Mouse (Mus musculus) ovary, postnatal 14 days (tissue): ENCODE measurements around the gene Evi2.

ENCODE experiments used
- DNase-seq: peaks from one replicate; pipeline ENCODE4 v3.0.0; 2022; ENCODE audit warnings: low spot score

The Evi2 gene

DNA sequence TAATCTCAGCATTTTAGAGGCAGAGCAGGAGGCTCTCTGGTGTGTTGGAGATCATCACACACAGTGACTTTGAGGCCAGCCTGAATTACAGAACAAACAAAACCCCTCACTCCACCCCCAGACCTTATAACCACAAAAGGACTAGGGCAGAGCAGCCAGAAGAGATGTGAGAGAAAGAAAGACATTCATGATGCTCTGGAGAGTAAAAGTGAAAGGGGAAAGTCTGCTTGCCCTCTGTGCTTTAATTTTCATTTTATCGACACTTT, 6.1 kb downstream of the Evi2 start:
- no peak for DNase-seq

DNA sequence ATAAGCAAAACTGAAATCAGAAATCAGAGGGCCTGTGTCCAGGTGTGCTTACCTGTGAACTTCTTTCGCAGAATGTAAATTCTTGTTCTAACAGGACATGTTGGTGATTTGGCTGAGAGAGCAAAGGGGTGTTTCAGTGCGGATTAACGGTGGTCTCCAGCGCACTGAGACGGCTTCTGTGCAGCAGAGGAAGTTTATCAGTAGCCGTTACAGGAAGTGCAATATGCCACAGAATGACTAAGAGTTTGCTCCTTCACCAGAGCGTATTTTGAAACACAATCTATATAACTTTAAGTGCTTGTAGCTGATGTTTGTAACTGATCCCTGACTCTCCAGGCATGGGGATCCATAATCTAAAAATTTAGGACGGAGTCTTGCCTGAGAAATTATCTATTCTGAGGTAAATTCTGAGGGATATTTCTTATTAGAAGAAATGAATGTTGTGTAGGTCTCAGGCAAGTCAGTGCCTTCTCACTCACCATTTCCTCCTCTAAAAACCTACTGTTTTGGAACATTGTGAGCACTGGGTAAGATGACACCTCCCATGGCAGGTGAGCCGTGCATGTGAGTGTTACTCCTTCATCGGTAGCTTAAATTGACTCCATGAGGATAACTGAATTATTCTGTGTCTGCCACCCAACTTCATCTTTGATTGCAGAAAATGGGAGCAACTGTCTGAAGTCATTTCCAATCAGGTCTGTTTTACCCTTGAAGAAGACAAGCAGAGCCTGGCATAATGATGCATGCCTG, 6.7 kb downstream of the Evi2 start, which contains the start of gene Evi2b:
TSS of gene Evi2b (minus strand) at position 203 of the 750 bp plus-strand sequence.
- DNase-seq, result no peak

DNA sequence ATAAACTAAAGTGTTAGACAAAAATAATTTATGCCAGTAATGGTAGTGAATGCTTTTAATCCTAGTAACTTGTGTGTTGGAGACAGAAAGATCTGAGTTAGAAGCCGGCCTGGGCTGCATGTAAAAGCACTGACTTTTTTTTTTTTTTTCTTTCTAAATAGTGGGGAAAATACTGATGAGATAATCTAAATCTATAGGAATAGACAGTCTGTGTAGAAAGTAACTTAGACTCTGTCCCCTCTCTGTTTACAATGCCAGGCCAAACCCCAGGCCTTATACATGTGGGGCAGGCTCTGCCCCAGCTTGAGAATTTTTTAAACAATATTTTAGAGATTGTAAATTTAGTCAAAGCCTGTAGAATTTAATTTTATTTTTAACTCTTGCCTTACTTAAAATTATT, 7.4 kb downstream of the Evi2 start:
- DNase-seq, result no peak

DNA sequence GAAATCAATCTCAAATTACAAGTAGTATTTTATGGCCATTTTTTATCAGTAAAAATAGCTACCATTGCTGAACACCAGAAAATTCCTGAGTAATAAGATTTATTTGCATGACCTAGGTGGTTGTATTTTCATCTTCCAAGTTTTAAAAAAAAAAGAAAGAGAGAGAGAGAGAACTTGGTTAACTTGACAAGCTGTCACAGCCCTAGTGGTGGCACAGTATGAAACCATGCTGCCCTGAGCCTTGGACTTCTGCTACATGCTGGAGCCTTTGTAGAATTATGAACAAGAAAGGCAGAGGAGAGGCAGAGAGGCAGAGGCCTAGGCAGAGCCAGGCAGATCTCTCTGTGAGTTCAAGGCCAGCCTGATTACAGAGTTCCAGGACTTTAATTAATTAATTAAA, 8.5 kb downstream of the Evi2 start:
- no peak for DNase-seq

DNA sequence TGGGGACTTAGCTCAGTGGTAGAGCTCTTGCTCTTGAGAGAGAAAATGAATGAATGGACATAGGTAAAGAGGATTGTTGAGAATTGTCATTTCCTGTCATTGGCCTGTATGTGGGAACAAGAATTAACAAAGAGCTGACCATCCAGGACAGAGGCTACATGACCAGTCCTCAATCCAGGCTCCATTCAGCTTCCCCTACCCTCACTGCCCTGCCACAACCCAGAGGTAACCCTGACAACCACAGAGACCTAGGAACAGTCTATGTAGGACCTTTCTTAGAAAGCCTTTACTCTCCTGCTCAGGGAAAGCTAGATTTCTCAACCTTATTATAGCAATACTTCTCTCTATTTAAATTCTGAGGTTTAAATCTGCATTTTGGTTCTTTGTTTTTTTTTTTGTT, 9.6 kb downstream of the Evi2 start:
- no peak for DNase-seq

DNA sequence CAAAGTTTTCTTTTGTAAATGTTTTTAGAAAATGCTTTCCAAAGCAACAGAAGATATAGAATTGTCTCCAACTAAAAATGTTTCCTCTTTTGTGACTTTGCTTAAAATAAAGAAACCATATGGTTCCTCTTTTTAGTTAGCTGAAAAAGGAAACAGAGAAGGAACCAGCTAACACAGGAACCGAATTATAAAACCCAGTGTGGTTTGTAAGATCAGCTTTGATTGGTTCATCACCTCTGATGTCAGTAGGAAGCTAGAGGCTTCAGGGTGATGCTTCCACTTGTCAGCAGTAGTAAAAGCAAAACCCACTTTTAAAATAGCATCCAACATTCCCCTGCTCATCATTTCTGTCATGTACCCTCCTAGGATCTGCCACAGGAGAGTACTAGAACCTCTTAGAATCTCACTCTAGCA, 10.5 kb downstream of the Evi2 start:
- no peak for DNase-seq

DNA sequence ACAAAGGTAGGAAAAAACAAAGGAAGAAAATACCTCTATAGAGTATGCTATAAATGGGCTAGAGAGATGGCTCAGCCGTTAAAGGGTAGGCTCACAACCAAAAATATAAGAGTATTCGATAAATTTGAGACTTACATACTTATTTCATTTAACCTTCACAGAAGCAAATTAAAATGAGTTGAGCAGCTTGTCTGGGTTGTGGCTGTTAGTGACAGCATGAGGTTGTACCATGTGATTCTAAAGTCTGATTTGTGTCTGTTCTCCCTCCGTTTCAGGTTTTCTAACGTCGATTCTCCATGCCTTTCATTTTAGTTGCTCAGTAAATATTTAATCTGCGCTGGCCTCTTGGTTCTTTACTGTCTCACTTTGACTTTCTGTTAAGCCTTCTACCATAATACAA, 11.1 kb downstream of the Evi2 start:
- DNase-seq, result no peak

DNA sequence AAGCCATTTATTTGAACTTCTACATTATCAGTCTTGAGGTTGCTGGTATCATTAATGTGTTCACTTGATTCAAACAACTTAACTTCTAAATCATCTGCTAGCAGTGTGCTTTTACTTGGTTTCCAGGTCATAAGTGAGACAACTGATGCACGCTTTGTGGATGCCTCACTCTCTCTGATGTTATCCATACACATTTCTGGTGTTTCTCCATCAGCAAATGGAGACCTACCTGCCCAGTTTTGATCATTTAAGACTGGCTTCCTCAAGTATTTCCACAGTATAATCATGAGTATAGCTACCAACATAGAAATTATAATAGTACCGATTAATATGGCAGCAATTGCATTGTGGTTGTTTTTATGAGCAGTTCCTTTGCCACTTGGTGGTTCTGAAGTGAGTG, 14.6 kb downstream of the Evi2 start:
- no peak for DNase-seq

DNA sequence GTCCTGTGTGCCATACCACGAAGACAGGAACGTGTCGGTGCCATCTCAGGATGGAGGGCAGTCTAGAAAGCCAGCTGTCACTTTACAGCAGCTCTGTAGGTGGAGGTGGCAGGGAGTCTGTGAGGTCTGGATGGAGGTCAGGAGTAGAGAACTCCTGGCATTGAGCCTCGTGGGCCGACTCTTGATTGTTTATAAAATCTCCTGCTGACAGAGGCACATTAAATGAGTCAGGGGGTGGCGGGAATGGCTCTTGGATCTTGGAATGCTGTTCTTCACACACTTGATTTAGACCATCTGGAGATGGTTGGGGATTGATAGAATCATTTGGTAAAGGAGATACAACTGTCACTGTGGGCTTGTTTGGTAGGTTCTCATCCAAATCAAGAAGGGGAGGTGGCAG, 15.1 kb downstream of the Evi2 start:
- DNase-seq, result no peak

DNA sequence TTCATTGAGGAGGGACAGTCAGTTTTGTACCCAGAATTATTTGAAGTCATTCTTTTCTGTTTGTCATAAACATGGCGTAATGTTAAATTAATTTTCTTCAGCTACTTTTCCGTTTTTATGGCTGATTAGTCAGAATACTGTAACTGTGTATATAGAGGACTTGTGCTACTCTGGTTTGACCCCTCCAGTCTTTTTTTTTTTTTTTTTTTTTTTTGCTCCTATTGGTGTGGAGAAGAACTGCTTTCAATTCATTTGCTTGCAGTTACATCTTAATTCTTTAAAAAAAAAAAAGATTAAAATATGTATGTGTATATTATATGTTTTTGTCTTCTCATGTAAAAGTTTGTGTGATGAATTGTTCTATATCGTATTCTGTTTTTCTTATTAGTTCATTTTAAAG, 18.4 kb downstream of the Evi2 start:
- DNase-seq, result no peak

DNA sequence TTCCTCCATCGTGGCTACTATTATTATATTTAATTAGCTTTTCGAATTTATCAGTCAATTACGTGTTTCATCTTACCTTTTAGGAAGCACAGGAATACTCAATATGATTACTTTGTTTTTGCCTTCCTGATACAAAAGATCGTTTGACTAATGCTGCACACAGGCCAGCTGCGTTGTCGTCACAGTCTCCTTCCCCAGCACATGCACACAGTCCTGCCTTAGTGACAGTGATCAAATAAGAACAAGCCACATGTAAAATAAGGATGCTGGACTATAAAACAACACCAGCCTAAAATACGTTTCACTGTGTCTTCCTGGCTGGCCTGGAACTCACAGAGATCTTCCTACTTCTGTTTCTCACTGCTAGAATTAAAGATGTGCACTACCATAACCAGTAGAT, 25.9 kb downstream of the Evi2 start:
- DNase-seq, result no peak

DNA sequence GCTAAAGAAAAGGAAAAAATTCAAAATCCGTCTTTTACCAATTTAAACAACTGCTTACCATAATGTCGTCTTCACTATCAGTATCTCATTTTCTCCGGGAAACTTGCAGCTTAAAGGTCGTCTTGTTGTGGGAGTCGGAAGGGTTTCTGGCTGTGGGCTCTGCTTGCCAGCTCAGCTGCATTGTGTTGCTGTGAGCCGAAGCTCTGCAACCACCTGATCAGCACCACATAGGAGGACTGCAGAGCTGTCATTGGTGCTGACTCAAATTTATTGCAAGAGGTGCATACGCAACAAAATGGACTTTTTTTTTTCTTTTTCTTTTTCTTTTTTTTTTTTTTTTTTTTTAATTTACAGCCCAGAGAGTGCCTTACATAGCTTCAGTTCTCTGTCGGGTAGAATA, 26.5 kb downstream of the Evi2 start, which contains the start of gene Omg:
TSS of gene Omg (minus strand) at position 240 of the 400 bp plus-strand sequence.
- no peak for DNase-seq

DNA sequence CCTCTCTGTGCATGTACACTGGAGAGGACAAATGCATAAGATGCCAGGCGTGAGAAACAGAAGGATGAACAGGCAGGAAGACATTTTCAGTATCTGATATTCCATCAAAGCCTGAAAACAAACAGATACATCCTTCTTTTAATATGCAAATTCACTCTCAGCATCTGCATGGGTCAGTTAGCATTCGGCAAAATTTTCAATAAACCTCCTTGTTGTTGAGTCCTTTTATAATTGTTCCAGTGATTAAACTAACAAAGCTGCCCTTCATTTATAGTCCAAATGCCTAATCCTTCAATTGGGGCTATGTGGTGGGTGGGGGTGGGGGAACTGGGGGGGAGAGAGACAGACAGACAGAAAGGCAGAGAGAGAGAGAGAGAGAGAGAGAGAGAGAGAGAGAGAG, 27.5 kb downstream of the Evi2 start:
- DNase-seq, result no peak

DNA sequence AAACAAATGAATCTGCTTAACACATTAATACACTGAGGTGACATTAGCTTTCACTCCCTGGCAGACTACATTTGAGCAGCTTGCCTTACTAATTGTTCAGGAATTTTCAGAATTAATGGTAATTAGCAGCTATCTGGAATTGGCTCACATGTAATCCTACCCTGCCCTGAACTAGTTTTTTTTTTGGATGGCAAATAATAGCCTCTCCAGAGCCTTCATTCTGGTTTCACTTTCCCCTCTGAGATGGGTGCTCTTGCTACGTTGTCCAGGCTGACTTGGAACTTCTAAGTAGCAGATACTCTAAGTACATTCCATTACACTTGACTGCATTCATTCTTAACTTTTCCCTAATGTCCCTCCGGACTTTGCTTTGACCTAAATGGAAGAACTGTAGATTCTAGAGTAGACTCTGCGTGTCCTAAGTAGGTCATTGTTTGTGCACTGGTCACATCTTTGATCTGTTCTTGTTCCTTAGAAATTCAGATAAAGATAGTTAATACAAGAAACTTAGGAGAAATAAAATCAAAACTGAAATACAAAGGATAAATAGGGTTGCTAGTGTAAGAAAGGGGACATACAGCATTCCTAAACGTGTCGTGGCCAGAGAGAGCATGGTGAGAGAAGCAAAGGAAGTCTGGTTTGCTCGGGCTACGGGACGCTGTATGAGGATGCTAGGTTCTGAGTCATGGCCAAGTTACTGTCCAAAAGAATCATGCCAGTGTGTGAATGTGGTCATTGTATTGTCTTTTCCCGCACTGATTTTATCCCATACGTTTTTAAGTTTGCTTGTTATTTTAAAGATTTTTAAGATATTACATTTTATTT, 35.2 kb downstream of the Evi2 start:
- DNase-seq, result no peak

DNA sequence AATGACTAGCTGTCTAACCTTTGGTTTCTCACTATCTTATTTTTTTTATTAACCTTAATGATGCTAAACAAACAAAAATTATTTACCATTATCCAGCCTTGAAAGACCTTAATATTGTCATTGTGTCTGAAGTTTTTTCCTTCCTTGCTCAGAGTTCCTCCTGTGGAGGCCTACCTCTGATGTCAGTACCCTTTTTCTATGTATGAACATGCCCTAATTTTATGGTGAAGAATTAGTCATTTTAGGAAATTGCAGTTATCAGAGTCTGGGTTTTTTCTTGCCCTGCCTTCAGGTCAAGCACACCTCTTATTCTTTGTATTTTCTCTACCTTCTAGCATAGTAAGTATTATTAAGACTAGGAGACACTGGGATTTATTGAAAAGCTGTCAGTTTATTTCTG, 45.7 kb downstream of the Evi2 start:
- DNase-seq, result no peak

DNA sequence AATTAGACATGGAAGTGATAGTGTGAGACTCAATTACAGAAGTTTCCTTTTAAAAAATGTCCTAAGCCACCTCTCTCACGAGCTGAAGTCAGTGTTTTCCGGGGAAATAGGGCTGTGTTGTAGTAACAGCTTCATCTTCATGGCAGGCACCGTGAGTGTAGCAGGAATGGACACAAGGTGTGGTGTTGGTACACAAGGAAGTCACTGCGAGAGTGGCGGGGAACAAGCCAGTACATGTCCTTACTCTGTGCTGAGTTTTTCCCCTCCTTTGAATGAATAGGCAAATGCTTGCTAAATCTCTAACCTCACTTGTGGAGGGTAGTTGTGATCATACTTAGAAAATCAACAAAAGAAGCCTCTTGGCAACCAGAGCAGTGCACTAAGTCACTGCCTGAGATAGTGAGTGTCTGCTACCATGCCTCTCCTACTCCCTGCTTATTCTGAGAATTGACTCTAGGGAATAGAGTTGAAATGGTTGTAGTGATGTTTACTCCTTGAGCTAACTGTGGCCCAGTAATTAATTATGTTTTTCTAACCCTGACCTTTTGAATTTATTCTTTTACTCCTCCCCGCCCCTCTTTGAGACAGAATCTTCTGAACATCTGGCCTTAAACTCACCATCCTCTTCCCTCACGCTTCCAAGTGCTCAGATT, 46.4 kb downstream of the Evi2 start:
- no peak for DNase-seq

DNA sequence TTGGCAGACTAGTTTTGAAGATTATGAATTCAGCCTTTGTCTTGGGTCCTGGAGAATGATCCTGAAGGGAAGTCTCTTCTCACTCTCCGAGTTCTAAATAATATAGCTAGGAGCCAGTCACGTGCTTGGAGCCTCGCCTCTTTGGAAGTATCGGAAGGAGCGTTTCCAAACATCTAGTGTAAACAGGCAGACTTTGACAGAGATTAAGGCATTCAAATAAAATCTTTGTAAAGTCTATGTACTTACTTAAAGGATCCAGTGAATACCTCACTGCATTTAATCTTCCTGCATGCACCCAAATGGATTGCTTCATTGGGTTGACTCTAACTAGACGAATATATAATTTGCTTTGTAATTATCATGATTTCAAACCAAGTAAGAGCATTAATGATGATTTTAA, 47.0 kb downstream of the Evi2 start:
- no peak for DNase-seq

DNA sequence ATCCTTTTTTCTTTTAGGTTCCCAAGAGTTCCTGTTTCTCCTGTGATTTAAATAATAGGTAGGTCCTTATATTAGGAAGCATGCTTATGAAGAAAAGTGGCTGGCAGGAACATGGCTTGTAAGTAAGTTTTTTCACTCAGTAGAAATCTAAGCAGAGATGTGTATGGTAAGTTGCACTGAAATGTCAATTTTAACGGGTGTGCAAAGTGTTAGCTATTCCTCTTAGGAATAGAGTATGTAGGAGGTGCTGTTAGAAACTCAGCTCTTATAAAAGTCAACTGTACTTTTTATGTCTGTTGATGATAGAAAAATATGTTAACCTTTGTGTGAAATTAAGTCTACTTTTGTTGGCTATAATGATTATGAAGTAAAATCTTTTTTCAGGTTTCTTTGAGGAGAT, 62.3 kb downstream of the Evi2 start:
- DNase-seq, result no peak
